Mouse (Mus musculus) embryonic fibroblast, embryonic 13.5 days (primary cell): ENCODE data around the gene Pik3c2b.

Experiments used
- CTCF ChIP-seq: IDR thresholded peaks from 2 replicates; pipeline ENCODE4 v1.5.1; 2011; ENCODE audit warnings: mild to moderate bottlenecking, control low read depth, low read length, moderate library complexity, borderline replicate concordance; ENCODE audit not compliant: insufficient read depth
- POLR2A ChIP-seq: IDR thresholded peaks from 2 replicates; pipeline ENCODE4 v1.6.1; 2011; ENCODE audit warnings: low read depth, mild to moderate bottlenecking, control low read depth, low read length, moderate library complexity

- TF ChIP-seq CTCF: no peak
- TF ChIP-seq POLR2A: no peak
These were observed 24.7 kb downstream of the Pik3c2b start for GRCm38 (mm10) chr1:133070157-133070556.
